Mouse (Mus musculus) splenic B cell, adult 2 months (primary cell): ENCODE results near the gene Opcml.

ENCODE experiments used
- DNase-seq: peaks from one replicate; pipeline ENCODE4 v3.0.0-alpha.2; 2011; ENCODE audit warnings: low read depth, low spot score
- H3K27me3 ChIP-seq: 2 replicates; pipeline ENCODE4 v1.6.1; 2012; ENCODE audit warnings: mild to moderate bottlenecking, low read length, moderate library complexity, mixed read lengths; ENCODE audit not compliant: control insufficient read depth, poor library complexity, insufficient read depth, severe bottlenecking
- H3K36me3 ChIP-seq: 2 replicates; pipeline ENCODE4 v1.6.1; 2012; ENCODE audit warnings: mild to moderate bottlenecking, low read length, moderate library complexity, mixed read lengths; ENCODE audit not compliant: control insufficient read depth, poor library complexity, insufficient read depth, severe bottlenecking

The Opcml gene

DNA sequence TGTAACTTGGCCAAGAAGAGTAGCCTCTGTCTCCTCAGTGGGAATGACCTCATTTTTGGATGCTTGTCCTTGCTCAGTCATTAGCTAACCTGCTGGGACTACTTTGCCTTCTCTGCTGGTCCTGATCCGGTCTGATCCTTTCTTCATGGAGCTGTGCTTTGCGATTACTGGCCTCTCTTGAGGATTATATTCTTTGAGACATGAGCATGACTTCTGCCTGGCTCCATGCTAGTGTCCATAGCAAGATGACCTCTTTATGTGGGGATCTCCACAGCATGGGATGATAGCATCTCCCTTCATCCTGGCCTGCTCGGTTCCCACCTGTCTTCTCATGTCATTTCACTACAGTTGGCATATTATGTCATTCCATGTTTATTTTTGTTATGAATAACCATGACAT is 699.8 kb downstream of the Opcml start:
- no peaks in the 10 kb centered on the region for H3K27me3 ChIP-seq
- no peak for DNase-seq
- no peaks in the 10 kb centered on the region for H3K36me3 ChIP-seq

- Histone ChIP-seq H3K36me3 (no peaks in the 10 kb centered on the region), H3K27me3 (no peaks in the 10 kb centered on the region; the same call in 1 of the 2 replicates)
- no peak for DNase-seq
Observed at GRCm38 (mm10) chr9:28499841-28500794, 709.5 kb downstream of the Opcml start.

DNA sequence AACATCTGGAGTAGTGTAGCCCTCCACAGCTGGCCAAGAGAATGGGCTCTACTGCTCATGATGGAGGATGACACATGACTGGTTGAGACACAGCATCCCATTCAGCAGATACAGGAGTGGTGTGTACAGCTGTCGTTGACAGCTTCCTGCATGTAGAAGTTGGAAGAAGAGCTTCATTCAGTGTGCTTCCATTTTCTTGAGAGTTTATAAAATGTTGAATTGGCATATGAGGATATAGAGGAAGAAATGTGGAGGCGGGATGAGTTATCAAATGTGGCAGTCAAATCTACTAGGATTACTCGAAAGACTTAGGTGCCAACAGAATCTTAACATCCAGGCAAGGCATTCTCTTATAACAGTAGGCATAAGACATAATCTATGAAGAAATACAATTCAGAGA is 723.3 kb downstream of the Opcml start:
- H3K36me3 ChIP-seq: no peaks in the 10 kb centered on the region
- no peaks in the 10 kb centered on the region for H3K27me3 ChIP-seq
- DNase-seq: no peak

DNA sequence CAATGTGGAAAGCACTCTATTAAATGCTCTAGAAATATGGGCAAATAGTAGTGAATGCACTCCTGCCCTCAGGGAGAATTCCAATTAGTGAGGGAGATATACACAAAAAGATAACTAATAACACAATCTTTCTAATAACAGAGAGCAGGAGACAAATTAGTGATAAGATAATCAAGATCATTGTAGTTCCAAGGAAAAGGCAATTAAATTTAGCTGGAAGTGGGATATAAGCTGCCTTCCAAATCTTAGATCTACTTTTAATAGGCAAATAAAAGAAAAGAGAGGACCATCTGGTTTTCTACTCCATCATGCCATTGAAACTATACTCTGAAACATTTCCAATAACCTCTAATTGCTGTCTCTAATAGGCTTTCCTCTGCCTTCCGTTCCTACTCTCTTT is 742.6 kb downstream of the Opcml start:
- Histone ChIP-seq H3K36me3 (no peaks in the 10 kb centered on the region), H3K27me3 (no peaks in the 10 kb centered on the region)
- no peak for DNase-seq

DNA sequence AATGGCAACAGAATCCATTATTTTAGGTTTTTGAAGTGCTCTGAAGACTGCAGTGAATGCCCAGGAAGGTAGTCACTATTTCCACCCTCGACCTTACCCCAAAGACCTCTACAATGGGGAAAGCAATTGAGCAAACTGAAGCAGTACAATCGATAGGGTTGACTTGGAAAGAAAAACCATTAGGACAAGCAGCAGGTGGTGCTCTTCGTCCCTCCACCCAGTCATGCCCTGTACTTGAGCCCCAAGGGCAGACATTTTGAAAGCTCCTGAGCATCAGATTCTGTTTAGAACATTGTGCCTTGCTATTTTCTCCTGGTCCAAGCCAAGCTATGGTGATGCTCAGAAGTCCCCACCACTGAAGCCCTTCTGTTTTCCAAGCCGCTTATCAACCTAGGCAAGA is 744.4 kb downstream of the Opcml start:
- no peak for DNase-seq

GRCm38 (mm10) chr9:28536637-28537036 is 746.1 kb downstream of the Opcml start:
- H3K36me3 ChIP-seq: no peaks in the 10 kb centered on the region
- DNase-seq: no peak
- H3K27me3 ChIP-seq: no peaks in the 10 kb centered on the region

More for the DNA sequence above, 744.4 kb downstream of the Opcml start:
- Histone ChIP-seq H3K36me3 (no peaks in the 10 kb centered on the region), H3K27me3 (no peaks in the 10 kb centered on the region)

GRCm38 (mm10) chr9:28548189-28548588 is 757.6 kb downstream of the Opcml start:
- Histone ChIP-seq H3K36me3 (no peaks in the 10 kb centered on the region), H3K27me3 (no peaks in the 10 kb centered on the region)
- DNase-seq: no peak

DNA sequence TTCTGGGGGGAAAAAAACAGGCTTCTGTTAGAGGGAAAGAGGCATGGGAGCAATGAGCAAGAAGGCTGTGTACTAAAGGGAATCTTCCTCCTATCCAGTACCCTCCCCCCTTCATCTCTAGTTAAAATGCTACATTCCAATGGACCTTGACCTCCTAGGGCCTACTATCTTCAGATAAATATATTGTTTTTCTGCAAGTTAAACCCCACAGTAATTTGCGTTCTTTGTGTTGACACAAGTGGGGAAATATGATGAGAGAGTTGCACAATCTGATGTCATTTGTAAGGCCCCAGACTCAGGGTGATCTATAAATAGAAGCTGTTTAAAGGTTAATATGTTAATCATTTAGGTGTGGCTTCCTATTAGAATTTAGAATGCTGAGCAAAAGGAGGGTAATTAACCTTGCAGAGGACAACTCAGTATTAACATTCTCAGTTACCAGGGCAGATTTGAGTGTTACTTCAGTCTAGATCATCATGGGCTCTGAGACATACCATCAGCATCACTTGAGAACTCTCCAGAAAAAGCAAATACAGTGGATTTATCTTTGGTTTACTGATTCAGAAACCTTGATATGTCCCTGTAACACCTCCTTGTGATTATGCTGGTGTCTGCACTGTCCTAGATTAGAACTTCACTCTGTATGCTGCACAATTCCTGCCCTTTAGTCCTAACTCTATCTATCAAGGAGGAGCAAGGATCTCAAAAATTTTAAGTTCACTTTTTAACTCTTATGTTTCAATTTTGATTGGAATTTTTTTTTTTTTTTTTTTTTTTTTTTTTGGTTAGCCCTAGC is 762.0 kb downstream of the Opcml start:
- no peak for DNase-seq
- Histone ChIP-seq H3K27me3 (no peaks in the 10 kb centered on the region), H3K36me3 (no peaks in the 10 kb centered on the region)

DNA sequence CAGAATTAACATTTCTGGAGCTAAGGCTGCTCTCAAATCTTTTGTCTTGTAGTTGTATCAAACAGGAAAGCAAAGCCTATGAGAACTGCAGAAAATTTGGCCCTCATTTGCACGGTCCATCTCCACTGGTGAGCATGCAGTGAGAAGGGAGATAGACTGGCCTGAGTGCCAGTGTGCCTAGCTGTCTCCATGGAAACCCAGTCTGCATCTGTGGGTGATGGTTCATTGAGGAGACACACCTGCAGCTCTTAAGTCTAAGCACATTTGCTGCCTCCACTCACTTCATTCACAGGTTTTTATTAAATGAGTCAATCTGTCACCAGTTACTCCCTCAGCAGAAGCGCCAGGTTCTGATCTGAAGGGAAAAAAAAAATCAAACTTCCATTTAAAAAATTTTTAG is 768.1 kb downstream of the Opcml start:
- no peak for DNase-seq
- Histone ChIP-seq H3K27me3 (no peaks in the 10 kb centered on the region), H3K36me3 (no peaks in the 10 kb centered on the region)

- DNase-seq: no peak
- no peaks in the 10 kb centered on the region for H3K36me3 ChIP-seq
- no peaks in the 10 kb centered on the region for H3K27me3 ChIP-seq
Observed at GRCm38 (mm10) chr9:28561761-28562160, 771.2 kb downstream of the Opcml start.

GRCm38 (mm10) chr9:28563066-28563683 is 772.6 kb downstream of the Opcml start:
- DNase-seq: no peak
- no peaks in the 10 kb centered on the region for H3K36me3 ChIP-seq

DNA sequence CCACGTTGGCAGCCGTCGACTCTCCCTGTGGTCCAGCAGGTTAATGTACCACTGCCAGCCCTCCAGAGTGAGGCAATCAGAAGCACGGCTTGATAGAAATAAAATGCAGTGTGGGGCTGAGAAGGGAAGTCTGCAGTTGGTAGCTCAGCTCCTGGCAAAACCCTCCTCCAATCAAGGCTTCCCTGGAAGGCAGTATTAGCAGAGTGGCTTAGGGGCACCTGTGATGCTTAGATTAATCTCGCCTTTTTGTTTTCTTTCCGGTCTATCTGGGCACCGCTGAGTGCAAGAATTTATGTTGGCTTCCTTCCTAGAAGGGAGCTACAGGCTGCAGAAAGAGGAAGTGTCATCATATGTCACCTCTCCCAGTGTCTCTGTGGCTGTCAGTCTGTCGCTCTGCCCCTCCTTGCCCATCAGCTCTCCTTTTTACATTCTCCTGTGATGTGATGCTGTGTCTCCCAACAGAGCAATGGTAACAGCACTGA is 778.5 kb downstream of the Opcml start:
- no peaks in the 10 kb centered on the region for H3K36me3 ChIP-seq
- no peak for DNase-seq

More at GRCm38 (mm10) chr9:28563066-28563683, 772.6 kb downstream of the Opcml start:
- H3K27me3 ChIP-seq: no peaks in the 10 kb centered on the region

DNA sequence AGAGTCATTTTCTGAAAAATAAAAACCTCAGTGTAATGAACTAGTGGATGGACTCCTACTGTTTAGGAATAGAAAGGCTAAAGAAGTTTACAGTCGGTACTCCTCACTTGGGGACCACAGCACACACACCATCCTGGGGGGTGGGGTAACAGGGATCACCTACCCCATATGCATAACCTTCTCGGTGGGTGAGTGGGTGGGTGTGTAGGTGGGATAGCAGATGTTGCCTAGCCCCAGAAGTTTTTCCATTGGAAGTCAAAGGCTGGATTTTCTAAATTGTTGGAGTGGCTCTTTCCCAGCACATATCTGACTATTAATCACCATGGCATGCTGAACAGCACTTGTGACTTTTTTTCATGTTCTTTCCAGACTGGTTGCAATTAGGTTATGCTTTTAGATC is 779.2 kb downstream of the Opcml start:
- no peak for DNase-seq
- H3K27me3 ChIP-seq: no peaks in the 10 kb centered on the region
- no peaks in the 10 kb centered on the region for H3K36me3 ChIP-seq

More for the DNA sequence above, 778.5 kb downstream of the Opcml start:
- H3K27me3 ChIP-seq: no peaks in the 10 kb centered on the region

- Histone ChIP-seq H3K36me3 (no peaks in the 10 kb centered on the region), H3K27me3 (no peaks in the 10 kb centered on the region)
- no peak for DNase-seq
Observed at GRCm38 (mm10) chr9:28571682-28572081, 781.1 kb downstream of the Opcml start.
